Mouse (Mus musculus) cerebellum, postnatal 25 days (tissue): ENCODE measurements around the gene Cstf1.

Source experiments
- DNase-seq, 2 experiments: peaks; one replicate each; pipeline ENCODE4 v3.0.0; 2021; ENCODE audit warnings: mixed read lengths in 2 of 2

Cstf1 gene

DNA sequence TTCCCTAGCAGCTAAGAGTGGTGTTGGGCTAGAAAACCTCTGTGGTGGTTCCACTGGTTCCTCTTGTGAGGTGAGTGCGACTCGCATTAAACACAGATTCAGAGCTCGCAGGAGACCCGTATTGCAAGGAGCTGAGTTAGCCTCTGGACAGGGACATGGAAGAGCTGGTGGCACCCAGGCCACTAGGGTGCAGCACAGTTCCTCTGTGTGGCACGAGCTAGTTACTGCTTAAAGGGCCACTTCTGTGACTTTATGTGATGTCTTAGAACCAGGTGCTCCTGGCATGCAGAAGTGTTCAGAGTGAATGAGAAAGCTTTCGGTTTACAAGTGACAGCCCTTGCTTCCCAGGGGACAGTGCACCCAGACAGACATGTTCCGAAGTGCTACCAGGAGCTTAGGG lies 7.9 kb downstream of the Cstf1 start:
- peak in 1 of 2 experiments; percentile 19 for DNase-seq

DNA sequence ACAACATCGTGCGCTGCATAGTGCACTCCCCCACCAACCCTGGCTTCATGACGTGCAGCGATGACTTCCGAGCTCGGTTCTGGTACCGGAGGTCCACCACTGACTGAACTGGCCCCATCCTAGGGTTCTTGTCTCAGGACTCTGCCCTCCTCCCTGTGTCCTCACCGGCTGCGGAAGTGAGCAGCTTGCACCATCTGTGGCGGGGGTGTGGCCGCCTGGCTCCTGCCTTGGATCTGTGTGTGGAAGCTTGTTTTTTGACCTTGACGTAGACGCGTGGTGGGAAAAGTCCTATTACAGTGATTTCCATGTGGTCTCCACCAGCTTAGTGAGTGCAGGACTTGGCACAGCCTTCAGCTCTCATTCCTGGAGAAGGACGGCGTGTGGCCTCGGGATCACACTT lies 10.0 kb downstream of the Cstf1 start:
- DNase-seq = no peak

DNA sequence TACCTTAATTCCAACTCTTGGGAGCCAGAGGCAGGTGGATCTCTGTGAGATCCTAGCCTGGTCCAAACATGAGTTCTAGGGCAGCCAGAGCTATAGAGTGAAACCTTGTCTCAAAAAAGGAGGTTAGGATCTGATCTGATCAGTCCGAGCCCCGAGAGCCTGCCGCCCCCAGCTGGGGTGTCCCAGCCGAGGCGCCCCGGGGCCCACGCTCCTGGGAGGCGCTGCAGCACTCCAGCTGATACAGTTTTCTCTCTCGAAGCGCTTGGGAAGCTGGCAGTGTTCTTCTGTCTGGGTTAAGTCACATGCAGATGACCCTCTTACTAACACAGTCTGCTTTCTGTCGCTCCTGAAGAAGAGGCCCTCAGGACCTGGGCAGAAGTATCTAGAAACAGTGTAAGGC lies 10.9 kb downstream of the Cstf1 start:
- DNase-seq = no peak

DNA sequence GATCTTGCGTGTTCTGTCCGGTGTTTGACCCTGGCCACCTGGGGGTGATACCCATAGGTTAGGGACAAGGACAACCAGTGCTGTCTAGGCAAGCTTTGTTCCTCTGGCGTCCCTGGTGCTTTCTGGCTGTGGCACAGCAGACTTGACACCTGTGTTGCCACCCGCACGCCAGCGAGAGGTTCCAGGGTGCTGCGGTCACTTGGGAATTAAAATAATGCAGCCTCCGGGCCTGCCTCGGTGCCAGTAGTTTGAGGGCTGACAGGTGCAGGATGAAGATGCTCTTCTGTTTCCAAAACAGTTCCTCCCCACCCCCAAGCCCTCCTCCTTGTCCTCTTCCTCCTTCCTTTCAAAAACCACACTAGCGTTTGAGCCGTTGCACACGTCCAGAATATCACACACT lies 11.4 kb downstream of the Cstf1 start:
- no peak for DNase-seq

DNA sequence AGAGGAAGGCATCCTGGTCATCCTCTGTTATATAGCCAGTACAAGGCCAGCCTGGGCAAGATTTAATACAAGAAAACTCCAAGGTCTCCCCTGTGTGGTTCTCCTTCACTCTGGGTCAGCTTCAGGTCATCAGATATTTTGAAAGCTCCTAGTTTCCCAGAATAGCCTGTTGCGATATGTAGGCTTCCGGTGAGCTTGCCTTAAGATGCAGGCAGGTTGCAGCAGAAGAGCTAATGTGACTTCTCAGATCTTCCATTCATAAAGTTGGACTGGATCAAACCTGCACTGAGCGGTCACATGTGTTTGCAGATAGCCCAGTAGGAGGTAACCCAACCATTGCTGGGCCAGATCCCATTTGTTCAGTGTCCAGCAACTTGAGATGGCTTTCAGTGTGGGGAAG lies 14.2 kb downstream of the Cstf1 start:
- DNase-seq = no peak

DNA sequence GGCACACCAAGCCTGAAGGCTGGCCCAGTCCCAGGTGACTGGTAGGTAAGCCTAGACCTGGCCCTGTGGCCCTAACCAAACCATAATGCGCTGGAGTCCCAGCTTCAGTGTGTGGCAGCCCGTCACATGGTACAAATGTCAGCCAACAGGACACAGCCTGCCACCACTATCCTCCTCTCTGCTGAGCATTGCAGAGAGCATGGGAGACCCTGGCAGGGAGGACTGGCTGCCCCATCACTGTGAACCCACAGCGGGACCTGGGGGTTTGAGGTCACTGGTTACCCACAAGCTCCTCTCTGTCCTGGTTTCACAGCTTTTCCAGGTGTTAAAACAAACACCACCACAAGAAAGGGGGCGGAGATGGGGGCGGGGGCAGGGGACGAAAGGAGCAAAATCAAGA lies 19.9 kb downstream of the Cstf1 start:
- DNase-seq = no peak

DNA sequence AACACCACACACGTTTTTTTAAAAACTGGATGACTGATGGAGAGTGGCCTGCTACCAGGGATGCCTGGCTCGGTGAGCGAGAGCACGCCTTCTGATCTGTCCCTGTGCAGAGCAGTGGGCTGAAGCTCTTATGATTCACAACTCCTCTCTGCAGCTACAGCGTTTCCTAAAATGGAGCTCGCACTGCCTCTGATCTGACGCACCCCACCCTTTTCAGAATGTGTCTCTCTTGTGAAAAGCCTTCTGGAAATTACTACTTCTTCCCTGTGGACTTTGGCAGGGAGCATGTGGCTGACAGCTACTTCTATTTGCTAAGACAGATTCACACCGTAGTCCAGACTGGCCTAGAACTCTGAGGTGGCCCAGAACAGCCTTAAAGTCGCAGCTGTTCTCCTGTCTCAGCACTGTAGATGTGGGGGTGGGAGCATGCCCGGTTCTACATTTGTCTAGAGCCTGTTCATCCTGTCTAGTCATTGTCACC lies 21.6 kb downstream of the Cstf1 start:
- DNase-seq = no peak

DNA sequence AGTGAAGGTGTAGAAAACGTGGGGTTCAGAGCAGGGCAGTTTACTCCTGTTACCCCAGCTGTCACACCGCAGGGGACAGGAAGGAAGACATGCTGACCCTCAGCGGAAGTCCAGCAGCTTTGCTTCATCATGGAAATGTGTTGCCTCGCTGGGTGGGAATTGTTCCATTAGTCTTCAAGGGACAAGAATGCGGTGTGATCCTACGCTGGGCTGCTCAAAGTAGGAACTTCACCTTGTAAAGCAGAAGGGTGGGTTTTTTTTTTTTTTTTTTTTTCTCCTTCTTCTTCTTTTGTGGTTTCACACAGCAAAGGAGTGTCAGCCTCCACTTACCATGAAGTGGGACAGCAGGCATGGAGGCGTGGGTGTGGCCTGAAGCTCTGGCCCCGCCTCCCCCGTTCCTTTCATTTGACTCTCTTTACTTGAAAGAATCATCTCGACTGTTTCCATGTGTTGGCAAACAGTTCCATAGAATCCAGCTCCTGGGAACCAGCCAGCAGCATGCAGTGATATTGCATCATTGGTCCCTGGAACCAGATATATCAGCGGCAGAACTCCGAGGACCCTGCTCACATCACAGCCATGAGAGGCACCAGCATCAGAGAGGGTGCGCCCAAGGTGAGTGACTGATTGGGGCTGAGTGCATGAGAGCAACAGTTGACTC lies 23.0 kb downstream of the Cstf1 start, which contains the start of gene Cass4:
Gene Cass4 (plus strand): TSS at position 404 of the 661 bp plus-strand sequence.
- no peak for DNase-seq

DNA sequence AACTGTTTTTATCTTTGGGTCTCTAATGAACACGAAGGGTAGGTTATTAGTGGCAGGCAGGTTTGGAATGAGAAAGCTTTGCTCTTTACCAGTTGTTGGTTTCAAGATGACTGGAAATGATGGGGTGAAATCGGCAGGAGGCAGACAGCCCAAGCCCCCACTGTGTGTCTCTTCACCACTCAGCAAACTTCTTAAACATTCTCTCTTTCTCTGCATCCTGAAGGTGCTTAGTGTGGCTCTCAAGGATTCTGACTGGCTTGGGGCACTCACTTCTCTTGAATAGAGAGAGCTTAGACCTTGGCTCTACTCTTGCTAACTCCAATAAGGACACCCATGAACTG lies 23.5 kb downstream of the Cstf1 start:
- DNase-seq = no peak

DNA sequence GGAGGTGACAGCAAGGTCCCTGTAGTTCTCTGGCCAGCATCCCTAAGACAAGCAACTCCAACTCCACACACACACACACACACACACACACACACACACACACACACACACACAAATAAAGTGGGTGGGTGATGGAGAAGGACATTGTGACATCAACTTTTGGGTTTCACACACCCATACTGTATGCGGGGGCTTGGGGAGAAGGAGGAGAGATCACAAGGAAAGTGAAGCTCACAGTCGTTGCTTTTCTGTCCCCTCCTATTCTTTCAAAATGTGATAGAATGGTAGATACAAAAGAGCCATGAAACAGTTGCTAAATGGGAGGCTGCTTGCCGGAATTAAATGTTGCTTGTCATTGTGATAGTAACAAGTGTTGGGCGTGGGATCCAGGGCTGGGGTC lies 24.2 kb downstream of the Cstf1 start:
- no peak for DNase-seq

DNA sequence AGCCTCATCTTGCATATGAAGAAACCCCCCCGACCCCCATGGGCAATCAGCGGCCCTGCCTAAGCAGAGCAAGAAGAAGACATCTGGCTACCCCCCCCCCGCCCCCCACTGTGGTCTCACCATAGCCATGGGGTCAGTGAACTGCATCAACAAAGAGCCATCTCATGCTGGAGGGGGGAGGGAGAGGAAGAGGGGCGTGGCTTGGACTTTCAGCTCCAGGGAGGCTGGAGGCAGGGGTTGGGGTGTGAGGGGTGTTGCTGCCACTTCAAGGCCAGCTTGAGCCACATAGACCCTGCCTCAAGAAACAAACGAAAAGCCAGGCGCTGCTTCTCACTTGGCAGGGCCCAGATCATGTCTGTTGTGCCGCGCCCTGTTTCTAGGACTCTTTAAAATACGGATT lies 25.5 kb downstream of the Cstf1 start:
- no peak for DNase-seq

DNA sequence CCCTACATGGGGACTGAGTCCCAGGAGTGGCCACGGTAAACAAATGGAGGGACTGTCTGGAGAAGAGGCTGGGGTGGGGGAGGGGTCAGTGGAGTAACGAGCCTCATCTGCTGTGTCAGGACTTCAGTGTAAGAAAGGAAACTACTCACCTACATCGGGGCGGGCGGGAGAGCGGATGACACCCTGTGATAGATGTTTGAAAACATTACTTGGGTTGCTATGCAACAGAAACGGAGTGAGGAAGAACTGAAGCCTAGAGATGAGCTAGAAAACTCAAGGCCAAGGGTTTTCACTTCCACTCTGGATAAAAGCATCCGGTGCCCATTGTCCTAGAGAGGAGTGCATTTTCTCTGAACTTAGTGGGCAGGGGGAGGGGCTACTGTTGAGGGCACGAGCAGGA lies 29.4 kb downstream of the Cstf1 start:
- no peak for DNase-seq

DNA sequence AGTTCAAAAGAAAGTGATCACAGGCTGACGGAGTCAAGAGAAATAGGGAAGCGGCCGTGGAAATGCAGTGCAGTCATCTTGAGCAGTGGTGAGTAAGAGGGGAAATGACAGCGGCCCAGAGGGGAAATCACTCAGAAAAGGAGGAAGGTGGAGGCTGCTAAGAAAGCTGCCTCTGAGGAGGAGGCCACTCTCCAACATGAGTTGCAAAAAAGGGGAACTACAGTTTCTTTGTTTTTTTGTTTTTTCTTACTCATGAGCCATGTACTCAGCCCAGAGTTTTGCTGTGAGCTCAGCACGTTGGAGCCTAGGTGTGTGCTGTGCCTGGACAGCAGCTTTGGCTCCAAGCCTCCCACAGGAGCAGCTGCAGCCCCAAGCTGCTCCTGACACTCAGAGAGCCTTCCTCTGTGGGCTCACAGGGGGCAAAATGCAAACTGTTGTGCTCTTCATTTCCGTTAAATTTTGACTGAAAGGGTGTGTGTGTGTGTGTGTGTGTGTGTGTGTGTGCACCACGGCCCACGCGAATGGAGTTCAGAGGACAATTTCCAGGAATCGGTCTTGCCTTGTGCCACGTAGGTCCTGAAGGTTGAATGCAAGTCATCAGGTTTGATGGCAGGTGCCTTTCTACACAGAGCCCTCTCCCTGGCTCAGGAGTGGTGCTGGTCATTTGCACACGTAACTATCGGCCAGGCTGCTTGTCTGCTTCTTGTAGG lies 30.8 kb downstream of the Cstf1 start:
- DNase-seq = no peak

DNA sequence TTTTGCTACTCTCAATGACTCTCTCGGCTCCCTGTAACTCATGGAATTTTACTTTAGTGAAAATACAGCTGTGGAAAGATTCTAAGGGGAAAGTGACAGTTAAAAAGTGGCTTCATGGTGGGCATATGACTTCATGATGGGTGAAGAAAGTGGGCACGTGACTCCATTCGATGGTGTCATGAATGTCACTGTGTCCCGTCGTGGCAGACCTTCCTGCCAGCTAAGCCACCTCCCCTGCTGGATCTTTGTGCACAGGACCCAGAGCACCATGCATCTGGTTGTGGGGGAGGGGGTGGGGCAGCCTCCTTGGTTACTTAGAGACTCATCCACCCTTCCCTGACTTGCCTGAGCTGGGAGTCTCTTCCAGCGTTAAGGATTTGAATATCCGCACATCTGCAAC lies 33.8 kb downstream of the Cstf1 start:
- DNase-seq = no peak

DNA sequence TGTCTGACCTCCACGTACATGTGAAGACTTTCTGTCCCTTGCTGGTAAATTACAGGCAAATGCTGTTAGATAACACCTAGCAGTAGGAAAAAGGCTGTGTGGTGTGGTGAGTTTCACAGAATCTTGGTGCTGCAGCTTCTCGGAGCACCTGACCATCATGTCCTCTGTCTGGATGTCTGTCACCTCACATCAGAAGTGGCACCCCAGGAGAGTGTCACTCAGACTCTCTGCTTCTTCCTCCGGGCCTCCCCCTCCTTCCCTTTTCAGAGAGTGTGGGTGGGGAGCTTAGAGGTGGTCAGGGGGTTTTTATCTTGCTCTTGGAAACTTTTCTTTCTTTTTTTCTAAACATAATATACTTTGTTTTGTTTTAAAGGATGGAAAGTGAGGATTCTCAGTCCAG lies 34.5 kb downstream of the Cstf1 start:
- DNase-seq = no peak

DNA sequence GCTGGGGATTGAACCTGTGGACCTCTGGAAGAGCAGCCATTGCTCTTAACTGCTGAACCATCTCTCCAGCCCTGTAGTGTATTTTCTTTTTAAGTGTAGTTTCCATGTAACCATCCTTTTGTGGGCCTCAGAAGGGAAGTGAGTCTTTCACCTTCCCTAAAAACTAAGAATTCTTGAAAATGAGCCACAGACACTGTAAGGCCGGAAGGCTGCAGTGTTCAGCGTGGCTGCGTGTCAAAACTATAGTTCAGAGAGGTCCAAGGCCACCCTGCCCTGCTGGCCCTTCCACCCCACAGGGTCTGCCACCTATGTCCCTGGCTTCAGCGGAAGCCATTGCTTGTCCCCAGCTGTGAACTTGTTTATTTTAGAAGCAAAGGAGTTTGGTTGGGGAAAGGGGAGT lies 35.7 kb downstream of the Cstf1 start:
- no peak for DNase-seq

DNA sequence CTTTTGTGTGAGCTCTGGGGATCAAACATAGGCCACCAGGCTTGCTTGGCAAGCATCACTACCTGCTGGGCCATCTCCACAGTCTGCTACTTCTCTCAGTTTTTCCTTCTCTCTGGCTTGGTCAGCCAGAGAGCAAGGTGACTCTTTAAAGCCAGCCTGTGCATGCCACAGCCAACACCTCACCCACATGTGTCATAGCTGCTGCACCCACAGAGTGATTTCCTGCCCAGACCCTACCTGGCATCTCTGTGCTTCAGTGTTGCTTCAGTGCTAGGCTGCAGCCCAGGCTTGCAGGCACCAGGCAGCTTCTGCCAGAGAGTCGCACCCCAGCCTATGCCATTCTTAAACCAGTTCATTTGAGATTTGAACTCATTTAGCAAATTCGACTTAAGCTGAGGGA lies 37.0 kb downstream of the Cstf1 start:
- DNase-seq = no peak

DNA sequence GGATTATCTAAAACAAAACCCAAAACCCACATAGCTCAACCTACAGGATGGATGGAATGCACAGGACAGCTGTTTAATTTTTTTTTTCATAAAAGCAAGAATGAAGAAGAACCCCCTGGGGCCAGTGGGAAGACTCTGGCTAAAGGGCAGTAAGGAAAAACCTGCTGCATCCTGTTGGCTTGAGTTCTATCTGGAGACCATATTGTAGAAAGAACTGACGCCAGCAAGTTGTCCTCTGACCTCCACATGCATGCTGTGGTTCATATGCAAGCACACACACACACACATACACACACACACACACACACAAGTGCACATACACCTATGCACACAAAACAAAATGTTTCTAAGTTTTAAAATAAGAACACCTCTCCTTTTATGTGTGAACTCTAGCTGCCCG lies 40.2 kb downstream of the Cstf1 start:
- no peak for DNase-seq

DNA sequence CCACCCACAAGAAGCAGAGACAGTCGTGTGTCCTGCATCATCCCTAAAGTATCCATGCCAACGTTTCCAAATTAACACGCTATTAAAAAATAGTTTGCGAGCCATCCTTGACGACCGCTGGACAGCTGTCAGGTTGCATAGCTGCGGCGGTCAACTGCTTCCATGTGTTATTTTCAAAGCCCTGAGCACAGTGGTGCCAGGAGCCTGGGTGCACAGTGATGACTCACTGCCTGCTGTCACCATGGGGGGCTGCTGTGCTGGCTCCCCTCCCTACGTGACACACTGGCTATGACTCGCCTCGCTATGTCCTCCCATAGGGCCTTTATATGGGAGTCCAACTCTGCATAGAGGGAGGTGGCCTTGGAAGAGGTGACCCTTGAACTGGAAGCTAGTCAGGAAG lies 40.6 kb downstream of the Cstf1 start:
- peak in 1 of 2 experiments; percentile 12 for DNase-seq

DNA sequence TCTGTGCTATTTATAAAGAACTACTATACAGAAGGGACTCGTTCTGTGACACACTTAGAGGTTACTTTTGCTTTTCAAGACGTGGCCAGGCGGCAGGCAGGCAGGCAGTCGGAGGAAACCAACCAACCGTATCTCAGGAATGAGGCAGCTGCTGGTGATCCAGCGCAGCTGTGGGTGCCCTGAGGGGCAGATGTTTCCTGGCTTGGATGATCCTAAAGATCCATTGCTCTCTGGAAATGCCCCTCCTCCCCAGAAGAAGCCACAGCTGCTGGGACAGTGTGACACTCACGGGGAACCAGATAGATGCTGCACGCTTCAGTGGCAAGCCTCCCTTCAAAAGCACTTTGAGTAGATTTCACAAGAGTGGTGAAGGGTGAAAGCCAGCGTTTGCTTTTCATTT lies 42.0 kb downstream of the Cstf1 start:
- DNase-seq = no peak

DNA sequence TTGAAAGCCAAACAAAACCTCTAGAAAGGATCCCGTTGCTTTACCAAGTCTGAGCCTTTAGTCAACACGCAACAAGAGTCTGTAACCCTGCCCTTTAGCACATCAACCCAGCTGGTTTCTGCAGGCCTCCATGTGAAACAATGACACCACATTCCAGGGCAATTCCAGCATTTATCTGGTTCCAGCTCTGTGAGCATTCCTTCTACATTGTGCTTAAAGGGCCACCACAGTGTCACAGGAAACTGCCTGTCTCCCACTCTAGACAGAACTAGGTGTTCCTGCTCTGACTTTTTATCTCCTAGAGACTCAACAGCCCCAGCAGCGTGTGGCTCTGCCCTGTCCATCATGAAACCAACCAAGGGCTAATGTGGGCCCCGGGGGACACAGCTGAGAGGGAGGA lies 42.8 kb downstream of the Cstf1 start:
- DNase-seq = no peak

DNA sequence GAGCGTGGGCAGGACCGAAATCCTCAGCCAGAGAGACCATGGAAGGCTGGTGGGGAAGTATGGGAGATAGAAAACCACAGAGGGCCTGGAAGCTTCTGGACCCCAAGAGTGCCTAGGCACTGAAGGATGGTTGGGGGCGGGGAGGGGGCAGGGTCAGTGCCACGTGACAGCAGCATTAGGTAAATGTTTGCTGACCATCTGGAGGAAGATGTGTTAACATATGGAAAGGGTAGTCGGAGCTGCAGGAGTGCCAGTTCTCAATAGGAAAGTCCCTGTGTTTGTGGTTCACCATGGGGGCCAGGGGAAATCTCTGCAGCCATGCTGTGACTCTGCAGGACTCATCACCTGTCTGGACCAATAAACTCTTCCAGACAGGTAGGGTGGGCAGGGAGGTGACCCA lies 43.4 kb downstream of the Cstf1 start:
- DNase-seq = no peak

DNA sequence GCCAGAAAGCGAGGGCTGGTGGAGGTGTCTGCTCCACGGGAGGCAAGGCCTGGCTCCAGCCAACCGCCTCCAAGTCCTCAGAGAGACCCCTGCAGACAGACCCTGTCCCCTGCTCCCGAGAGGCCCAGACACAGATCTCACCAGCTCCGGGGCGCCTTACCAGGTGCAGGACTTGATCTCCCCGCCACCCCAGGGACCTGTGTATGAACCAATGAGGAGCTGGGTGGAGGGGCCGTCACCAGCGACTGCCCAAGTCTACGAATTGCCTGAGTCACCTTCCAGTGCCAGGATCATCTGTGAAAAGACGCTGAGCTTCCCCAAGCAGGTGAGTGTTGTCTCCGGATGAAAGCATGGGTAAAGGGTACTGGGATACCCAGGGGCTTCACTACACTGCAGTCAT lies 45.7 kb downstream of the Cstf1 start:
- no peak for DNase-seq

DNA sequence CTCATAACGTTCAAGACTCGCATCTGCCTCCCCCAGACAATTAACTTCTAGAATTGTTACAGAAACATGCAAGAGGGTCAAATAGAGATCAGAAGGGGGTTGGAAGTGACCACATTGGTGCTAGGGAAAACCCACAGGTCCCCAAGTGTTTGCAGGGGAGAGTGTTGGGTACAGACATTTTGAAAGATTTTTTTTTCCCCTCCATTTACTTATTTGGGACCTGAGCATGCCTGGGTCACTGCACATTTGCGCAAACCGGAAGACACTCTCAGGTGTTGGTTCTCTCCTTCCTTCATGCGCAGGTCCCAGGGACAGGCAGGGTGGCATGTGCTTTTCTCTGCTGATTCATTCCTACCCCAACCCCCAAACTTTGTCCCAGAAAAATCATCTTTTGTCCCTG lies 46.4 kb downstream of the Cstf1 start:
- DNase-seq = no peak

DNA sequence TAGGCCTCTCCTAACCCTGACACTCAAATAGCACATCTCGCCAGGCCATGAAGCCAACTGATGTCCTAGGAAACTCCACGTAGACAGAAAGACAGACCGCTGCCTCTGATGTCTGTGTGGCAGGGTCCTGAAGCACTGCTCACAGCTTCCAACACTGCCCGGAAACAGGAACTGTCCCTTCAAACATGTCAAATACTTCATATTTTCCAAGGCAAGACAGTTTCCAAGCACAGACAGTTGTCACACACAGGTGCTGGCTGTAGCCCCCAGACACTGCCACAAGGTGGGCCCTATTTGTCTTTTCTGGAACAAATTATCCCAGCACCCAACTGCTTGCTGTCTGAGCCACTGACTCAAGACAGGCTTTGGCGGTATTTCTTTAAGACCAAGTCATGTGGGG lies 47.7 kb downstream of the Cstf1 start:
- no peak for DNase-seq
